Mouse (Mus musculus) right cerebral cortex, postnatal 25 days (tissue): ENCODE results near the gene Ralgps2.

Experiments
- DNase-seq: peaks from one replicate; pipeline ENCODE4 v3.0.0; 2022

The Ralgps2 gene

DNA sequence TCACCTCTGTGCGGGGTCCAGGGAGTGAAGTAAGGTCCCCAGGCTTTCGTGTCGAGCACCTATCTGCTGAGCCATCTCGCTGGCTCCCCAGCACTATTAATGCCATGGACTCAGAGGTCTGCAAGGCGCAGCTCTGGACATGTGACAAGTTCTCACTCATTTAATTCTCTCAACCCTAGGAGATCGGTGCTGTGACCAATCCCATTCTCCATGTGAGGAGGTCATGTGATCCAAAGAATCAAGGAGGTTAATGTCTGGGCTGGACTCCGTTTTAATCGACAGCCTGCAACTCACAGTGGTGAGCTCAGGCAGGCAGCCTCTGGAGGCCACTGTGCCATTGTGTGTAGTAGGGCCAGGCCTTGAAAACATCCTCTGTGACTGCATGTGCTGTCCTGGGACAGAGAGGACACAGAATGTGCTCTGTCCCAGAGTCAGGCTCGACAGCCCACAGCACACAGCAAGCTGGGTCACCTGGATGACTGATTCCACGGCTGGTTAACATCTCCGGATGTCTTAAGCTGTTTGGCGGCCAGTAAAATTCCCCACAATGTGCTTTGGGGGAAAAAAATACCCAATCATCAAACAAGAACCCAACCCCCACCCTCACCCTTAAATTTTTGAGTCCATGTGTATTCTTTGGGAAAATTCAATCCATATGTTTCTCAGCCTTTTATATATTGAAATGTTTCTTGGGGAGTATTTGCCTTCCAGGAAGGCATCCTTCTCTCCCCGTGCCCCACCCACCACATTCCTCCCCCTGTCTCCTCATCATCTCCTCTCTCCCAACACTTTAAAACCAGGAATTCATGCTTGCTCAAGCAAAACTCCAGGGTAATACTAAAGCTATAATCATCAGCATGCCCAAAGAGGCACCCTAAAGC is 178.6 kb downstream of the Ralgps2 start:
- DNase-seq, result no peak

DNA sequence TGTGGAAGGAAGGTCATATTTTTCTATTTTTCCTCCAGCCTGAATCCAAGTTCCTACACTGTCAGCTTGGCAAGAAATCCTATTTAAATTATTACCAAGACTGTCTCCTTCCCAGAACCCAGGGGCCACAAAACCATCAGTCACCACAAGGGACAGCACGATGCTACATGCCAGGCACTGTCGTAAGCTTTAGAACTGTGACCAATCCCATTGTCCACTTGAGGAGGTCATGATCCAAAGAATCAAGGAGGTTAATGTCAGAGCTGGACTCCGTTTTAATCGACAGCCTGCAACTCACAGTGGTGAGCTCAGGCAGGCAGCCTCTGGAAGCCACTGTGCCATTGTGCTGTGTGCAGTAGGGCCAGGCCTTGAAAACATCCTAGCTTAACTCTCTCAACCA is 181.1 kb downstream of the Ralgps2 start:
- DNase-seq, result no peak

DNA sequence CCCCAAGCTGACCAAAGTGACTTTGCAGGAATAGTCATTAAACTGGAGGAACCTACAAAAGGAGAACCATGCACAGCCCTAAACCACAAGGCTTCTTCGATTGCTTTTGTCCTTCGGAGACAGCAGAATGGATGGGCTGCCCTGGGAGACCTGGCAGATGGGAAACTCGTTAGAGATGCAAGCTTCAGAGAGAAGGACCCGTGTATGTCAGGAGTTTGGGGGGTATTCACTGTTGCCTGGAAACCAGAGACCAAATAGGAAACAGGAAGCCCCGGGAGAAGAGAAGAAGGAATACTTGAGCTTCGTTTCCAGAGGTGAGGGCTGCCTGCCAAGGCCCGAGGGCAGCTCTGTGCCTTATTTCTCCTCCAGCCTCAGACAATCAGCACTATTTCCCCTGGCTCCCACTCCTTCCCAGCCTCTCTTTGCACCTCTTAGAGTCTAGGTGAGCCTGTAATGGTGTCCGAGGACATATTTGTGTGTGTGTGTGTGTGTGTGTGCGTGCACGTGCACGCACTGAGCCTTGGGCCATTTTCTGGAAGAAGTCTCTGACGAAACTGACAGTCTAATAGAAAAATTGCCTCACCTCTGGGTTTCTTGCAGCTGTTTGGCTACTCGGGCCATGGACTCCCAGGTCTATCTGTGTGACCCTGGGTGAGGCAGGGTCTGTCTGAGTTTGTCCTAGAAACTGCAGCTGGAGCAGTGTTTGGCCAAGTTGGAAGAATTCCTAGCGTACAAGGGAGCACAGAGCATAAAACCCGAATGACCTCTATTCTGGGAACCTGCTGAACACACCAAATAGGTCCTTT is 184.6 kb downstream of the Ralgps2 start:
- DNase-seq, result no peak
